Mouse (Mus musculus): ENCODE measurements around the gene Spocd1. TPM values are rescaled to one million over a fixed set of nuclear protein-coding genes. Genes with fewer than 3 reads are reported as not detected.

Spocd1 gene
- total RNA-seq, 2 experiments from 2014 or later = 0.49 to 0.59 TPM

DNA sequence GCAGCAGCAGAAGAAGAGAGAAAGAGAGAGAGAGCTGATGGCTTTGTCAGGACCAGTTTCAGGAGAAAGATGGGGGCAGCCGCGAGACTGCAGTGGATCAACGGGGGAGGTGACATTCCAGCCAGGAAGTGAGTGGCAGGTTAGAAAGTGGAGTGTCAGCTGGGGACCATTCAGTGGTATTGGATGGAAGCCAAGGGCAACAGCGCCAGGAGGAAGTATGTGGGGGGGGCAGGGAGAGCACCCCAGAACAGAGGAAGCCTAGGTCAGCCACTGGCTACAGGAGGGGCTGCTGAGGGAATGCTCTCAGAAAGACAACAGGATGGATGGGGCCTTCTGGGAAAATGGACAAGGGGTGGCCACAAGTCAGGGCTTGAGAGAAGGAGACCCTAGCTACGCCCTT, 72.7 kb downstream of the Spocd1 start:
- no peak for DNase-seq (ENCODE audit: low spot score in 2 of 2)

DNA sequence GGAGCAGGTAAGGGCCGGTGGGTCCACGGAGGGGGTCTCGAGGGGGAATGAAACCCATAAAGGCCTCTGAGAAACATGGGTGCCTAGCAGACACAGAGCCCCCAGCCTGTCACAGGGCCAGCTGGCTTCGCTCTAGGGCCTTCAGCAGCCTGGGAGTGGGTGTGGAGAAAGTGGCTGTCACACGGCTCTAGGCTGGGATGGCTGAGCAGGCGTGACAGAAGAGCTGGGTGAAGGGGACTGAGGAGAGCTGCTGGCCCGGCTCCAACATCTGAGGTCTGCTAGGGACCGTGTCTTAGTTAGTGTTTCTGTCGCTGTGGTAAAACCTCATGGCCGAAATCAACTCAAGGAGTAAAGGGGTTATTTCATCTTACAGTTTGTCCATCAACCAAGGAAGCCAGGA, 73.1 kb downstream of the Spocd1 start:
- DNase-seq (ENCODE audit: low spot score in 2 of 2) = peak; percentile 56 to 73

DNA sequence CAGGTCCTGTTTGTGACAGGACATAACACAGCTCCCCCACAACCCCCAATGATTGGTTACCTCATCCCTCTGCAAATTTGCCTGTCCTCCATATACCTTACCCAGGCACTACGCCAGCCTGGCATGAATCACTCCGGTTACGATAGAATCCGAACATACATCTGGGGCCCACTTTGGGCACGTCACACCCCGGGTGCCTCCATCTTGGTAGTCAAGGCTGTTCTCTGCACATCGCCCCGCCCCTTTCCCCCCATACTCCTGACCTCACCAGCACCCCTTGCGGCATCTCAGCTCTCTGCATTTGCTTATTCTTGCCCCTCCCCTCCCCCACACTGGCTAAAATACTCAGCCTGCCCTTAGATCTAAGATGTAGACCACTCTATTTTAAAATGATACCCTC, 76.5 kb downstream of the Spocd1 start:
- peak in 1 of 2 experiments; percentile 56 for DNase-seq (ENCODE audit: low spot score in 2 of 2)

DNA sequence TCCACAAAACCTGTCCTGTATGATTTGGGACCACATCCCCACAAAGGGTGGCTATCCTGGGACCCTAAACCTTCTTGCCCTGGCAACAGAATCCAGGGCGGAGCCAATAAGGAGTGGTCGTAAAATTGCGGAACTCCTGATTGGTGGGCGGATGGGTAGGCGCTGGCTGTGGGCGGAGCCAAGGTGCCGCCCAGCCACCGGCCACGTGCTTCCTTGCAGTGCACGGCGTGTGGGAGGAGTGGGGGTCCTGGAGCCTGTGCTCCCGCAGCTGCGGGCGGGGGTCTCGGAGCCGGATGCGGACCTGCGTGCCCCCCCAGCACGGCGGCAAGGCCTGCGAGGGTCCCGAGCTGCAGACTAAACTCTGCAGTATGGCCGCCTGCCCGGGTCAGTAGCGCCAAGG, 77.5 kb downstream of the Spocd1 start:
- DNase-seq (ENCODE audit: low spot score in 2 of 2) = no peak

Other genes with a start within 250 kb of the Spocd1 start
- 10 to 100 TPM; 14.5 to 14.9 TPM for gene Tmem39b, start 232.4 kb upstream of the Spocd1 start, total RNA-seq (2021)
- gene Khdrbs1, start 186.9 kb upstream of the Spocd1 start, total RNA-seq (2021) = 10 to 100 TPM; 92.3 to 98.4 TPM
- 100 to 1,000 TPM; 137 to 141 TPM for gene Ptp4a2, start 118.0 kb upstream of the Spocd1 start, total RNA-seq (2021)
- 100 to 1,000 TPM; 366 to 382 TPM for gene Adgrb2, start 55.6 kb downstream of the Spocd1 start, total RNA-seq (2021)
- 10 to 100 TPM; 14.6 to 15.8 TPM for gene Col16a1, start 118.6 kb downstream of the Spocd1 start, total RNA-seq (2021)
- 10 to 100 TPM; 79.7 to 82.3 TPM for gene Pef1, start 173.3 kb downstream of the Spocd1 start, total RNA-seq (2021)
- gene Hcrtr1, start 210.1 kb downstream of the Spocd1 start, total RNA-seq (2021) = 1 to 10 TPM; 1.6 to 2.4 TPM
- gene Tinagl1, start 245.9 kb downstream of the Spocd1 start, total RNA-seq (2021) = 10 to 100 TPM; 10.5 to 19.5 TPM

Data from left cerebral cortex, adult 18-20 months (tissue).